Mouse (Mus musculus) granulocyte monocyte progenitor cell, adult 5-6 weeks (primary cell): Measurements from ENCODE around the gene Ces2f. TPM values are rescaled to one million over a fixed set of nuclear protein-coding genes. Genes with fewer than 3 reads are reported as not detected.
"Not testable (repeated sequence)": the region's sequence is repeated elsewhere in the genome, so short reads cannot be mapped to it uniquely, and the experiment has no call there.

Experiments
- ATAC-seq: replicated peaks from 2 replicates; pipeline ENCODE4 v1.8.0; 2016; ENCODE audit warnings: mild to moderate bottlenecking, moderate TSS enrichment, inconsistent platforms; ENCODE audit not compliant: poor library complexity, severe bottlenecking
- total RNA-seq, 2 experiments: library from RNA; stranded (forward) in 1 of 2; stranded (reverse) in 1 of 2; fragments of 200-712, 200-1000 nt in 1 of 2; fragments of >200 nt in 1 of 2; fragmentation: Nextera tagmentation in 1 of 2; gene quantifications; 2 replicates each; pipeline ENCODE4 v1.2.3; 2014 to 2017

The Ces2f gene
- total RNA-seq (2014; fragmentation: Nextera tagmentation) = not detected in 2 replicates
- not detected in 2 replicates for total RNA-seq (2017)

- ATAC-seq = no peak
Observed at GRCm38 (mm10) chr8:104947056-104947455, at the start of gene Ces2f. Gene Ces2f (plus strand): TSS chr8:104947356.

GRCm38 (mm10) chr8:104901746-104902145 lies 45.4 kb upstream of the Ces2f start:
- no peak for ATAC-seq

GRCm38 (mm10) chr8:104907111-104907510 lies 40.0 kb upstream of the Ces2f start:
- ATAC-seq = no peak

- ATAC-seq = not testable (repeated sequence)
Observed at GRCm38 (mm10) chr8:104909021-104909420, 38.1 kb upstream of the Ces2f start.

- not testable (repeated sequence) for ATAC-seq
Observed at GRCm38 (mm10) chr8:104909651-104910050, 37.5 kb upstream of the Ces2f start.

GRCm38 (mm10) chr8:104925972-104926596 lies 21.1 kb upstream of the Ces2f start, which contains the start of gene Ces2e:
Gene Ces2e (plus strand): TSS chr8:104926260.
- no peak for ATAC-seq

- no peak for ATAC-seq
Observed at GRCm38 (mm10) chr8:104927301-104927700, 19.9 kb upstream of the Ces2f start.

GRCm38 (mm10) chr8:104944665-104945064 lies 2.5 kb upstream of the Ces2f start:
- no peak for ATAC-seq

GRCm38 (mm10) chr8:104949031-104949430 lies 1.9 kb downstream of the Ces2f start:
- no peak for ATAC-seq

- no peak for ATAC-seq
Observed at GRCm38 (mm10) chr8:104961537-104961961, 14.4 kb downstream of the Ces2f start, which contains the start of gene Ces2g. Gene Ces2g (plus strand): TSS chr8:104961718.

GRCm38 (mm10) chr8:104962229-104962901 lies 15.2 kb downstream of the Ces2f start:
- ATAC-seq = no peak

GRCm38 (mm10) chr8:104963375-104963894 lies 16.3 kb downstream of the Ces2f start:
- no peak for ATAC-seq

- no peak for ATAC-seq
Observed at GRCm38 (mm10) chr8:104984126-104984525, 37.0 kb downstream of the Ces2f start.

GRCm38 (mm10) chr8:104984942-104985341 lies 37.8 kb downstream of the Ces2f start:
- no peak for ATAC-seq

GRCm38 (mm10) chr8:104998191-104998590 lies 51.0 kb downstream of the Ces2f start:
- no peak for ATAC-seq

GRCm38 (mm10) chr8:104999183-104999582 lies 52.0 kb downstream of the Ces2f start:
- no peak for ATAC-seq

GRCm38 (mm10) chr8:105000586-105000985 lies 53.4 kb downstream of the Ces2f start, which contains the start of gene Ces2h:
Gene Ces2h (plus strand): TSS chr8:105000853.
- ATAC-seq = no peak
